Mouse (Mus musculus) erythroblast, embryonic 14.5 days (primary cell): ENCODE results near the gene Nrxn2.

Experiments
- GATA1 ChIP-seq: IDR thresholded peaks from 2 replicates; pipeline ENCODE4 v1.6.1; 2012; ENCODE audit warnings: low read length, inconsistent platforms, mixed read lengths
- TAL1 ChIP-seq: IDR thresholded peaks from 3 replicates; pipeline ENCODE4 v1.6.1; 2012; ENCODE audit warnings: low read length, inconsistent platforms, mixed read lengths

GRCm38 (mm10) chr19:6382323-6382924 is 36.1 kb upstream of the Nrxn2 start:
- TF ChIP-seq TAL1 (no peak), GATA1 (no peak)
